Mouse (Mus musculus) retina, adult 2 months (tissue): Measurements from ENCODE around the gene Plekhm1.
"Not testable (repeated sequence)": the region's sequence is repeated elsewhere in the genome, so short reads cannot be mapped to it uniquely, and the experiment has no call there.

Experiments
- DNase-seq: peaks from one replicate; pipeline ENCODE4 v3.0.0-alpha.2; 2012; ENCODE audit warnings: low read depth, low spot score

Plekhm1 gene

DNA sequence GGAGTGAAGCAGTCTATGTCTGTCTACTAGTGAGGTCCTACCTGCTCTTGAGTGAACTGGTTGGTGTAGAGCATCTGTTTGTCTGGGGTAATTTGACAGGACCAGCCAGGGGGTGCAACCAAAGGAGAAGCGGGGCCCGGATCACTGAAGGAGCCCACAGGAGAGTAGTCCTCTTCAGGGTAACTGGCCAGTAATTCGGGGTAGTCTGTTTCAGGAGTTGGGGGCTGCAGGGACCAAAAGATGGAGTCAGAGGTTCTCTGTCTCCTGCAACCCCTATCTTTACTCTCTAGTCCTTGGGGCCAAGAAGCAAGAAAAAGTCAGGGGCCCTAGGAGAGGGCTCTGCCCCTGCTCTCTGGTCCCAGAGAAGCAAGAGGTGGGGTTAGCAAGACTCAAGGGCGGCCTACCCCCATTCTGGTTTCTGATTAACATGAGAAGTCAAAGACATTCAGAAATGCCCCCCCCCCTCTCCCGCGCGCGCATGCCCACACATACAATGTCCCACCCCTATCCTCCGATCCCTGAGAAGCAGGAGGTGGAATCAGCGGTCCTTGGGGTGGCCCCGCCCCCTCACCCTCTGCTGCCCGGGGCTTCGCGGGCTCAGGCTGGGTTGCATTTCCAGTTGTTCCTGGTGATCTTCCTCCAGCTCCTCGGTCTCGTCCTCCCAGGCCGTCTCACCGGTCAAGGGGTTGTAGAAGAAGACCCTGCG, 72.9 kb downstream of the Plekhm1 start:
- DNase-seq, result no peak

- no peak for DNase-seq
These were observed 73.8 kb downstream of the Plekhm1 start for GRCm38 (mm10) chr11:103338671-103339070.

GRCm38 (mm10) chr11:103338119-103338518, 74.4 kb downstream of the Plekhm1 start:
- no peak for DNase-seq

- no peak for DNase-seq
These were observed 75.3 kb downstream of the Plekhm1 start for GRCm38 (mm10) chr11:103337180-103337579.

DNA sequence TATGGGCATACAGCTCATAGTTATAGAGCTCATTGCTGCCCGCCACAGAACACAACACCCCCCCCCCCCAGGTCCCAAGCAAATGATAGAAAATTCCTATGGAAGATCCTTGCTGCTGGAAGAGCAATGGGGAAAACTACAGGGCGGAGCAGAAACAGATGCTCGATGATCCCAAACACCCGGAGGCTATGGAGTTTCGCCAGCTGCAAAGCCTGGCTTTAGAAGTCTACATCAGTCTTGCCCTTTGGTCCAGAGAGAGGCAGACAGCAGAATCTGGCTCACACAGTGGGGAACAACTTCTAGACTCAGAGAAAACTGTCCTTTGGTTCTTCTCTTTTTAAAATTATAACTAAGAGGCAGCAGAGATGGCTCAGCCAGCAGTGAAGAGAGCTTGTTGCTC, 76.9 kb downstream of the Plekhm1 start:
- DNase-seq, result no peak

DNA sequence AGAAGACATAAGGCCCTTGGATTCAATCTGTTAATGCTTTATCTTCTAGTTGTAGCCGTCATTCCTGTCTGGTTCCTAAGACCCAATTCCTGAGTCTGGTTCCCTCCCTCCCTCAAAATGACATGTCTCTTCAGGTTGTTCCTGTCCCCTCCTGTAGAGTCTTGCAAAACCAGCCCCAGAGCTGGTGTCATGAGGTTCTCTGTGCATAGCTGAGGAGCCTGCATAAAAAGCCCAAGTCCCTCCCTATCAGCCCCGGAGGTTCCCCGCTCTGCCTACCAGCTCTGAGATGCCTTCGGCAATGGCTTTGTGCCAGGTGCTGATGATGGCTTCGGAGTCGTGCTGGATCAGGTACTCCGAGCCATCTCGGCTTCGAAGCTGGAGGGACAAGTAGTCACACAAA, 77.6 kb downstream of the Plekhm1 start:
- no peak for DNase-seq

DNA sequence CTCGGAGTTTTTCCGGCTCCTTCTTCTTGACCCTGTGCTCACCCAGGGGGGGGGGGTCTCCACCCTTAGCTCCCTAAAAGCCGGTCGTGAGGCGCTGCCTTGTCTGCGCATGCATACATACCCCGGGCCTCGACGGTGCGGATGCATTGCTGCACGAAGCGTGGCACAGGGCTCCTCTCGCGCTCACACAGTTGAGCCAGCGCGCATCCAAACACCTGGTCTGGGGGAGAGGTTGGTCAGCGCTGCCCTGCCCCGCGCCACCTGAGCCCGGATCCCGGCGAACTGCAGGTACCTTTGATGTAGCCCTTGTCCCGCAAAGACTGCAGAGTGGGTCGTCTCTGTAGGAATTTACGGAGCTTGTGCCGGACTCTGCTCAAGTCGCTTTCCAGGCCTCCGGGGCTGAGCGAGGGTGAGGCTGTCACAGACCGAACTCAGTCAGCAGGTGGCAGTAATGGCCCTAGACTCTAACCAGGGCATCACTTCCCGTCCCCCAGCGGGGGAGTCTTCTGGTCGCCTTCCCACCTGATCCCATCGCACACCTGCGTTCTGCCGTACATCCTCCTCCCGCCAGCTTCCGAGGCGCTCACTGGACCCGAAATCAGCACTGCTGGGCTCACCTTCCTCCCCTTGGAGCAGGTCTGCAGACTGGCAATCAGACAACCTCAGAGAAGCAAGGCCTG, 78.6 kb downstream of the Plekhm1 start:
- no peak for DNase-seq

DNA sequence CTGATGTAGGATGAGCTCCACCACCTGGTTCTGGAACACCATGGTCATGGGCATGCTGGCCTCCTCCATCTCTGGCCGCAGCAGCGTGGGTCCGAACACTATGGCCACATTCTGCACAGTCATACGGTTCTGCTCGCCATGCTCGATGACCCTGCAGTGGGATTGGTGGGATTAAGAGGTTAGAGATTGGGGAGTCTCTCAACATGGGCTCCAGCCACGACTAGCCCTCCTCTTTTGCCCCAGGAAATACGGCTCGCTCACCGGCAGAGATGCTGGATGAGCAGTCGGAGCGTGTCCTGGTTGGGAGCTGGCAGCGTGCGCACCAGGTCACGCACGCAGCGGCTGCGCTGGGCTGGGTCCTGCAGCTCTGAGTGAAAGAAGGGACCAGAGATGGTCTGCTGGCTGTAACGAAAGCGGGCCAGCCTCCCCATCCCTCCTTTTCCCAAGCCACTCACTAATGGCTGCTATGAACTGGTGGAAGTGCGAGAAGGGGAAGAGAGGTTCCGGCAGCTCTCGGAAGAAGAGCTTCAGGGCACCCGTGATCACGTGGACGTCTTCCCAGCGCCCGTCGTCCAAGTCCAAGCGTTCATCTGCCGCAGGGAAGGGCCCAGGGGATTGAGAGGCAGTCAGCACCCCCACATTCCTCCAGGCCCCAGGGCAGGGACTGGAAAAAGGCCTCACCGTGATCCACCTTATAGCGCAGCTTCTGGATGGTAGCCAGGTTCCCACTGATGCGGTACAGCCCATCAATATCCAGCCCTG, 79.4 kb downstream of the Plekhm1 start:
- DNase-seq, result no peak

GRCm38 (mm10) chr11:103332186-103332889, 80.1 kb downstream of the Plekhm1 start:
- DNase-seq, result peak; percentile 61

- DNase-seq, result no peak
These were observed 80.8 kb downstream of the Plekhm1 start for GRCm38 (mm10) chr11:103331502-103332185.

GRCm38 (mm10) chr11:103330651-103331319, 81.7 kb downstream of the Plekhm1 start:
- DNase-seq, result no peak

DNA sequence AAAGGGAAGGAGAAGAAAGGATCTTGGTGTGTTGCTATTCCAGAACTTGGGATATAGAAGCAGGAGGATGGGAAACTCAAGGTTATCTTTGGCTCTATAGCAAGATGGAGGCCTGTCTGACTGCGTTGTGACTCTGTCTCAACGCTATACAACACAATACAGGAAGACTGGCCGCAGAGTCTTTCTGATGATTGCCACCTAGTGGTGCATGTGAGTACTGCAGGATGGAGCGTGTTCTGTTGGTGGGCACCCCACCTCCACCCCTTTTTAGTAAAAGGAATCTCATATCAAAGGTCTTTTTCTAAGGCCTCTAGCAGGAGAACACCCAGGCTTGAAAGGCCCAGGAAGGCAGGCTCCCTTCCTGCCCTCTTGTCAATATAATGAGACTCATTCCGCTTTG, 85.5 kb downstream of the Plekhm1 start:
- no peak for DNase-seq

DNA sequence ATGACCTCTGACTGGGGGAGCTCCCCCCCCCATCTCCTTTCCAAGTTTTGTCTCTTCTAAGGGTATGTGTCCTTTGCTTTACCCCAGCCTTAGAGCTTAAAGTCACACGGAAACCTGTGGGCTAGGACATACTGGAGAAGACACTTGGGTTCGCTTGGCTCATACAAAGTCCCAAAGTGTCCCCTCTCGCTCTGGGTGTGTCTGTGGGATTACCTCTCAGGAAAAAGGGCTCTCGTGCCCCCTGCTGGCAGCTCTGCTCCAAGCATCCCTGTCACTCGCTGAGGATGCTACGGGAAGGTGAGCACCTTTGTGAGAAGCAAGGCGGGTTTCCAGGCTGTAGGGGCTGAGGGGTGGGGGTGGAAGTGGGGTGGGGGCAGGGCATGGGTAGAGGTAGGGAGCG, 87.3 kb downstream of the Plekhm1 start:
- peak; percentile 42 for DNase-seq

GRCm38 (mm10) chr11:103324723-103325122, 87.8 kb downstream of the Plekhm1 start:
- DNase-seq, result no peak

DNA sequence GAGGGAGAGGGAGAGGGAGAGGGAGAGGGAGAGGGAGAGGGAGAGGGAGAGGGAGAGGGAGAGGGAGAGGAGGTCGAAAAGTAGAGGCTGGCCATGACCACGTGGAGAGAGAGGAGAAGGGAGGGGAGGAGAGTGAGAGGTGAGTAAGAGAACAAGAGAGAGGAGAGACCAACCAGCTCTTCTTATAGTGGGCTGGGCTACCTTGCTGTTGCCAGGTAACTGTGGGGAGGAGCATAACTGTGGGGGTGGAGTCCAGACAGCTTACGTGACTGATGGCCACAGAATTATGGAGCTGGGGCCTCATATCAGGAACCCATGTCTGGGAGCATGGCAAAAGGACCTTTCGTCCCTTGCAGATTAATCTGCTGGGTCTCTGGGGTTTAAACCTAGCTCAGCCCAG, 89.7 kb downstream of the Plekhm1 start:
- DNase-seq, result not testable (repeated sequence)

- DNase-seq, result no peak
These were observed 91.8 kb downstream of the Plekhm1 start for GRCm38 (mm10) chr11:103320646-103321045.

DNA sequence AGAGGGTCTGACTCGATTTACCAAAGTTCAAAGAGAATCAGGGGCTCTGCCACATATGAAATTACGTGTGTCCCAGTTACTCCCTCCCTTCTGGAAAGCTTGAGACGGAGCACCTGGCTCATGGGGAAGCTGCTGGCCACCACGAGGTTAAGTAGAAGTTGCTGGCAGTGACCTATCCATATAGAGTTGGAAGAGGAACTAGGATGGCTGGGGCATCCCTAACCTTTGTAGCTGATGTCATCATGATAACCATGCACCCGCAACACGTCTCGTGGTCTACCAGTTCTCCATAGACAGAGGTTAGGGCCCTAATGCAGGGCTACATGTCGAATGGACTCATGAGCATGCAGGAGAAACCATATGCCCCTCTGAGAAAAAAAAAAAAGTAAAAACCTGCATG, 92.3 kb downstream of the Plekhm1 start:
- no peak for DNase-seq

DNA sequence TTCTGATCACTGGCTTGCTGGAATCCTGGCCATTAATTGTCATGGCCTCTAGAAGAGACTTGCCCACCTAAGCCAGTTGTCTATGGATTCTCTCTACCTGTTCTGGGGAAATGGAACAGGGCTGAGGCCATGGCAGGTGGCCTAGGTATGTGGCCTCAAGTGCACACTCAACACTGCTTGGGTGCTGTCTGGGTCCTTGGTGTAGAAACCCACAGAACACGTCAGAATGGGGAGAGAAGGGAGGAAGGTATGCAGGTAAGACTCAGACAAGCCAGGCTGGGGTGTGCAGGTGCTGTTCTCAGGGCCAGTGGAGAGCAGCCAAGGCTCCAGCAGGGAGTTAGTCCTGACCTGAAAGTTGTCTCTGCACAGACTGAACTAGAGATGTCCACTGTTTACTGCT, 94.4 kb downstream of the Plekhm1 start:
- DNase-seq, result no peak

- DNase-seq, result no peak
These were observed 97.1 kb downstream of the Plekhm1 start for GRCm38 (mm10) chr11:103315379-103315778.

GRCm38 (mm10) chr11:103314736-103315374, 97.6 kb downstream of the Plekhm1 start:
- DNase-seq, result no peak
